Mouse (Mus musculus) left cerebral cortex, postnatal 25 days (tissue): ENCODE measurements around the gene Rfx5. TPM values are rescaled to one million over a fixed set of nuclear protein-coding genes. Genes with fewer than 3 reads are reported as not detected.
A peak's percentile ranks its signal among the peaks of the same experiment; 100 is the strongest.
"Not testable (repeated sequence)": the region's sequence is repeated elsewhere in the genome, so short reads cannot be mapped to it uniquely, and the experiment has no call there.

ENCODE experiments used
- DNase-seq, 2 experiments: peaks; one replicate each; pipeline ENCODE4 v3.0.0; 2022; ENCODE audit warnings: low spot score in 2 of 2, mixed read lengths in 1 of 2
- intact Hi-C: fragments of 180-260 bp; cut with DNase I; formaldehyde crosslinking; loops from one replicate; pipeline ENCODE4 v1.15.1; 2025
- total RNA-seq, 2 experiments: library from RNA; stranded (reverse); gene quantifications; 2 replicates each; pipeline ENCODE4 v1.2.3; 2021

The Rfx5 gene
- total RNA-seq, result 10 to 100 TPM; 22.2 to 27.6 TPM

- peak; percentile 94 to 99 for DNase-seq
- intact Hi-C loops, result loop anchor here (2.0 kb wide), 1 partner anchor 21 kb away; the partner anchor contains the start of gene Pi4kb
Measured at GRCm38 (mm10) chr3:94953764-94954616, at the start of gene Rfx5. Gene Rfx5, plus strand, starts transcription at chr3:94954075.

- not testable (repeated sequence) for DNase-seq
- intact Hi-C loops, result loop anchor here (5.0 kb wide), 2 partner anchors 92 to 287 kb away; no protein-coding TSS in a partner anchor
Measured at GRCm38 (mm10) chr3:94904759-94905158, 49.1 kb upstream of the Rfx5 start.

- no peak for DNase-seq
- intact Hi-C loops, result no loop called here
Measured at GRCm38 (mm10) chr3:94906482-94906881, 47.4 kb upstream of the Rfx5 start.

- no peak for DNase-seq
- intact Hi-C loops, result no loop called here
Measured at GRCm38 (mm10) chr3:94911050-94911693, 42.7 kb upstream of the Rfx5 start.

- intact Hi-C loops, result no loop called here
- DNase-seq, result no peak
Measured at GRCm38 (mm10) chr3:94913801-94914200, 40.1 kb upstream of the Rfx5 start.

- intact Hi-C loops, result no loop called here
- no peak for DNase-seq
Measured at GRCm38 (mm10) chr3:94915903-94916741, 37.8 kb upstream of the Rfx5 start.

GRCm38 (mm10) chr3:94917816-94918361 lies 36.0 kb upstream of the Rfx5 start:
- intact Hi-C loops, result no loop called here
- peak; percentile 11 to 39 for DNase-seq

GRCm38 (mm10) chr3:94918845-94919244 lies 35.0 kb upstream of the Rfx5 start:
- no peak for DNase-seq
- intact Hi-C loops, result no loop called here

- intact Hi-C loops, result no loop called here
- DNase-seq, result no peak
Measured at GRCm38 (mm10) chr3:94921104-94921503, 32.8 kb upstream of the Rfx5 start.

- intact Hi-C loops, result no loop called here
- no peak for DNase-seq
Measured at GRCm38 (mm10) chr3:94922333-94922732, 31.5 kb upstream of the Rfx5 start.

- DNase-seq, result no peak
- intact Hi-C loops, result no loop called here
Measured at GRCm38 (mm10) chr3:94924688-94925087, 29.2 kb upstream of the Rfx5 start.

GRCm38 (mm10) chr3:94926301-94926736 lies 27.6 kb upstream of the Rfx5 start:
- intact Hi-C loops, DNase-seq: not testable (repeated sequence)

GRCm38 (mm10) chr3:94928979-94929378 lies 24.9 kb upstream of the Rfx5 start:
- intact Hi-C loops, DNase-seq: not testable (repeated sequence)

- intact Hi-C loops, result loop anchor here (10.0 kb wide), 1 partner anchor 236 kb away; the partner anchor contains the start of gene Selenbp2
- not testable (repeated sequence) for DNase-seq
Measured at GRCm38 (mm10) chr3:94930386-94931266, 23.2 kb upstream of the Rfx5 start.

GRCm38 (mm10) chr3:94931427-94932082 lies 22.3 kb upstream of the Rfx5 start:
- intact Hi-C loops, result loop anchor here (10.0 kb wide), 1 partner anchor 237 kb away; the partner anchor contains the start of gene Selenbp2
- not testable (repeated sequence) for DNase-seq

GRCm38 (mm10) chr3:94932279-94932678 lies 21.6 kb upstream of the Rfx5 start:
- intact Hi-C loops, result loop anchor here (10.0 kb wide), 1 partner anchor 237 kb away; the partner anchor contains the start of gene Selenbp2
- DNase-seq, result not testable (repeated sequence)

- peak; percentile 48 to 50 for DNase-seq
- intact Hi-C loops, result loop anchor here (10.0 kb wide), 1 partner anchor 238 kb away; the partner anchor contains the start of gene Selenbp2
Measured at GRCm38 (mm10) chr3:94932809-94933564, 20.9 kb upstream of the Rfx5 start, which contains the start of gene Selenbp1. Gene Selenbp1, plus strand, starts transcription at chr3:94933056.
